Mouse (Mus musculus) neural tube, embryonic 13.5 days (tissue): Measurements from ENCODE around the gene Gm11127. TPM values are rescaled to one million over a fixed set of nuclear protein-coding genes. Genes with fewer than 3 reads are reported as not detected.
"Not testable (repeated sequence)": the region's sequence is repeated elsewhere in the genome, so short reads cannot be mapped to it uniquely, and the experiment has no call there.

Source experiments
- ATAC-seq: fragments of 200-750 bp; cut with Nextera tagmentation; 2 replicates; pipeline ENCODE4 v1.8.0; 2017; ENCODE audit warnings: low read depth, mild to moderate bottlenecking, moderate TSS enrichment, moderate library complexity
- H3K27ac ChIP-seq: fragments of 300-500 bp; sonication (generic); replicated peaks from 2 replicates; pipeline ENCODE4 v1.5.1; 2015; ENCODE audit warnings: moderate library complexity, mild to moderate bottlenecking, inconsistent platforms
- H3K27me3 ChIP-seq: fragments of 300-500 bp; sonication (generic); 2 replicates; pipeline ENCODE4 v1.6.1; 2015; ENCODE audit warnings: mild to moderate bottlenecking, inconsistent platforms
- H3K36me3 ChIP-seq: fragments of 300-500 bp; sonication (generic); 2 replicates; pipeline ENCODE4 v1.6.1; 2015; ENCODE audit warnings: mild to moderate bottlenecking, inconsistent platforms
- H3K4me1 ChIP-seq: fragments of 300-500 bp; sonication (generic); replicated peaks from 2 replicates; pipeline ENCODE4 v1.6.1; 2015; ENCODE audit warnings: inconsistent platforms
- H3K4me2 ChIP-seq: fragments of 300-500 bp; sonication (generic); 2 replicates; pipeline ENCODE4 v1.6.1; 2015; ENCODE audit warnings: inconsistent platforms, mild to moderate bottlenecking, moderate library complexity
- H3K4me3 ChIP-seq: fragments of 300-500 bp; sonication (generic); 2 replicates; pipeline ENCODE4 v1.5.1; 2015; ENCODE audit warnings: mild to moderate bottlenecking, inconsistent platforms
- H3K9ac ChIP-seq: fragments of 300-500 bp; sonication (generic); 2 replicates; pipeline ENCODE4 v1.6.1; 2015; ENCODE audit warnings: moderate library complexity, mild to moderate bottlenecking, inconsistent platforms
- H3K9me3 ChIP-seq: fragments of 300-500 bp; sonication (generic); 2 replicates; pipeline ENCODE4 v1.6.1; 2016; ENCODE audit warnings: inconsistent platforms
- WGBS: fragments of 180-500 bp; shearing (Covaris S2); methylation state at CpG from one replicate; pipeline ENCODE4 v1.1.7; 2015; 5-methylcytosine and 5-hydroxymethylcytosine counted together
- polyA plus RNA-seq: library from polyadenylated mRNA; unstranded; fragments of >200 nt; fragmentation: Nextera tagmentation; extraction: Ambion mirVana; gene quantifications from 2 replicates; pipeline ENCODE4 v1.2.1, GENCODE M21; 2015

Gm11127 gene
- not detected in 2 replicates for polyA plus RNA-seq

DNA sequence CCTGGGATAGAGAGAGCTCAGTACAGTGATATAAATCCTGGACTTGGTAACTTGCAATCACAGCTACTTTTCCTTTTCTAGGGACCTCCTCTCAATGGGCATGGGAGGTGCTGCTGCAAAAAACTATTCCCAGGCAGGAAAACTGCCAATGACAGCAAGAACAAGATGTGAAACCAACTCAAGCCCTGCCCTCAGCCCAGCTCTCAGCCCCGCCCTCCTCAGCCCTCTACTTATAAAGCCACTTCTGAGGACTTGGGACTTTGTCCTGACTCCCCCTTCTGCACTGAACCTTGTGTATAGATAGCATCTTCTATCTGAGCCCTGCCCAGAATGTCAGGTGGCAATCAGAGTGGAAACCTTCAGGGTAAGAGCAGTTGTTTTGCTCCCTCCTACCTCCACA is at the start of gene Gm11127:
Gm11127 (minus strand) TSS at position 10 of the 400 bp plus-strand sequence.
- not testable (repeated sequence) for H3K4me1 ChIP-seq, H3K4me2 ChIP-seq, H3K27ac ChIP-seq, H3K27me3 ChIP-seq, ATAC-seq, H3K4me3 ChIP-seq, H3K9me3 ChIP-seq, H3K36me3 ChIP-seq, H3K9ac ChIP-seq
- WGBS: 73% methylated on average over 1 of the region's 1 CpGs

DNA sequence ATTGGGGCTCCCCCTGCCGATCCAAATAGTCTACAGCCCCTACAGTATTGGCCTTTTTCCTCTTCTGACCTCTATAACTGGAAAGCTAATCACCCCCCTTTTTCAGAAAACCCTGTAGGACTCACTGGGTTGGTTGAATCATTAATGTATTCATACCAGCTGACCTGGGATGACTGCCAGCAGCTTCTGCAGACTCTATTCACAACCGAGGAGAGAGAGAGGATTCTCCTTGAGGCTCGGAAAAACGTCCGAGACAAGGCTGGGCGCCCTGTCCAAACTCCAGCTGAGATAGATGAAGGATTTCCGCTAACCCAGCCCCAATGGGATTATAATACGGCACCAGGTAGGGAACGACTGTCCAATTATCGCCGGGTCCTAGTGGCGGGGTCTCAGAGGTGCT is 43.9 kb upstream of the Gm11127 start:
- H3K27ac ChIP-seq, ATAC-seq, H3K9me3 ChIP-seq, H3K4me2 ChIP-seq, H3K4me3 ChIP-seq, H3K36me3 ChIP-seq, H3K4me1 ChIP-seq, H3K9ac ChIP-seq, H3K27me3 ChIP-seq: not testable (repeated sequence)
- 82% methylated on average over 12 of the region's 12 CpGs for WGBS

DNA sequence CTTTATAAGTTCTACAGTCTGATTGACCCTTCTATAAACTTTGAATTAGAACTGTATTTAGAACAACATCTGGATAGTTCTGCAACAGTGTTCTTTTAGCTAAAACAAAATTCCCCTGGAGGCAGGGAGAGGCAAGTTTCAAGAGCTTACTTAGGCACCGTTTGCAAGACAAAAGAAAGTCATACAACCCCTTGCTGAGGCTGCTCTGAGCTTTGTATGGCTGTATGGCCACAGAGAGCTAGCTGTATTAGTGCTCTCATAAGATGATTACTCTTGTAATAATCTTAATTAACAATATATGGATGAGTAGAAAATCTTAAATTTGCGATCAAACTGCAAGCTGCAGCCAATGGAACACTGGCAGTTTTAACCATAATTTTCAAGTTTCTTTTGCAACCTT is 41.4 kb upstream of the Gm11127 start:
- H3K4me2 ChIP-seq, ATAC-seq, H3K36me3 ChIP-seq, H3K9me3 ChIP-seq, H3K9ac ChIP-seq, H3K4me3 ChIP-seq, H3K27ac ChIP-seq, H3K27me3 ChIP-seq, H3K4me1 ChIP-seq: not testable (repeated sequence)
- 49% methylated on average over 2 of the region's 2 CpGs for WGBS

DNA sequence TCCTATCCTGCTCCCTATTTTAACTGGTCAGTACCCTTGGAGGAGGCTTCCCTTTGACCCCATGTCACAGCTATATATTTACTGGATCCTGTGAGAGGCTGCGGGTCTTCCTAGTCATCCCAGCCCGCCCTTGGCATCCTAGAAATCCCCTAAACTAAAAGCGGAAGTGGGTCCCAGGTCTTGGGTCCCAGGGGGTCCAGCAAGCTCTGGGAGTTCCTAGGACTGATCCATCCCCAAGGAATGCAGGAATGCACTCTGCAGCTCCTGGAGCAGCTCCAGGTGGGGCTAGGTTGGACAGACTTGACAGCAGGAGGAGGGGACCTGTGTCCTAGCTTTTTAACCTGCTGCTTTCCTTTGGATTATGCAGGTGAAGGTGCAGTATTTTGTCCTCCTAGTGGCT is 35.8 kb upstream of the Gm11127 start:
- H3K4me1 ChIP-seq: no peaks in the 10 kb centered on the region
- no peaks in the 10 kb centered on the region for H3K27me3 ChIP-seq
- WGBS: 36% methylated on average over 3 of the region's 3 CpGs
- no peak for ATAC-seq
- H3K9ac ChIP-seq: no peak overlapping the region
- no peaks in the 10 kb centered on the region for H3K9me3 ChIP-seq
- H3K4me3 ChIP-seq: no peak overlapping the region
- no peaks in the 10 kb centered on the region for H3K36me3 ChIP-seq
- H3K27ac ChIP-seq: no peak overlapping the region
- no peak overlapping the region for H3K4me2 ChIP-seq

DNA sequence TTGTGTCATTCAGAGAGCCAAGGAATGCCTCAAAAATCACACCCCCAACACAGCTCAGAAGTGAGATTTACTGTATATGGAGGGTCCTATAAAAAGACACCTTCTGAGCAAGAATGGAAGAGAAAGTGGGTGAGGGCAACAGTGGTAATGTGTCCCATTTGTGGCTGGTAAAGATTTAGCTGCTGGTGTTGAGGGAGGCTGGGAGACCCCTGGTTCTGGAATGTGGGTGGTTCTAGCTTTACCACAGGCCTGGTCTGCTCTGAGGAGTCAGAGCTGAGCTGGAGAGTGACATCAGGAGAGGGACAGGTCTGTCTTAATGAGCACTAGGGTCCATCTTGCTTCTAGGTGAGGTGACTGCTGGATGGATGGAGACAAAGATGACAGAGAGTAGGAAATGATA is 34.3 kb upstream of the Gm11127 start:
- not testable (repeated sequence) for H3K4me1 ChIP-seq, ATAC-seq, H3K9ac ChIP-seq, H3K27ac ChIP-seq, H3K9me3 ChIP-seq, H3K4me3 ChIP-seq, H3K27me3 ChIP-seq, H3K4me2 ChIP-seq, H3K36me3 ChIP-seq

DNA sequence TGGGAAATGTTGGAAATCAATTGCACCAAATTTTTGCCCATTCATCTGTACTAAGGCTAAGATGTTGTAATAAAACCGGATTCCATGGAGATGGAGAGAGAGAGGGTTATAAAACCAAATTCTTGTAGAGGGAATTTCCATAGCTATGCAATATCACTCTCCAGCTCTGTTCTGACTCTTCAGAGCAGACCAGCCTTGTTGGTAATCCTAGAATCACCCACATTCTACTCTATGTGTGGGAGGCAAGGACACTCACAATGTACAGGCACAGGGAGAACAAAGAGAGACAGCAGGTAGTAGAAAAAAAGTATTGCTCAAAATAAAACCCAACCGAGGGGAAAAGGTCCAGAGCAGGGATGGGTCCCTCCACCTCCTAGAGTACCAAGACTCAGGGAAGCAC is 33.8 kb upstream of the Gm11127 start:
- not testable (repeated sequence) for H3K4me2 ChIP-seq, H3K4me1 ChIP-seq, H3K27me3 ChIP-seq, ATAC-seq, H3K36me3 ChIP-seq, H3K9ac ChIP-seq, H3K4me3 ChIP-seq, H3K27ac ChIP-seq, H3K9me3 ChIP-seq
- WGBS: no CpG with 5 or more reads among the region's 2 CpGs

DNA sequence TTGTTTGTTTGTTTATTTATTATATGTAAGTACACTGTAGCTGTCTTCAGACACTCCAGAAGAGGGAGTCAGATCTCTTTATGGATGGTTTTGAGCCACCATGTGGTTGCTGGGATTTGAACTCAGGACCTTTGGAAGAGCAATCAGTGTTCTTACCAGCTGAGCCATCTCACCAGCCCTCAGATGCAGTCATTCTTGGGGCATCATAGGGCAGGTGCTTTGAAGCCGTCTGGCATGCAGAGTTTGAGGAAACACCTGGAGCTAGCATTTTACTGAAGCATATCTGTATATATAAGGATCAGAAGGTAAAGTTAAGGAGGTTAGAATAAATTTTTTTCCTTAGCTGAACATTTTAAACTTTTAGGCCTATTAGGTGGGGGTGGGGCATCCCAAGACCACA is 27.8 kb upstream of the Gm11127 start:
- not testable (repeated sequence) for H3K9ac ChIP-seq, H3K4me2 ChIP-seq, H3K4me3 ChIP-seq, H3K27ac ChIP-seq, ATAC-seq, H3K36me3 ChIP-seq, H3K9me3 ChIP-seq
- H3K27me3 ChIP-seq: peaks cover 37% of the 10 kb centered on the region
- peaks cover 14% of the 10 kb centered on the region for H3K4me1 ChIP-seq
- 70% methylated on average over 1 of the region's 1 CpGs for WGBS

DNA sequence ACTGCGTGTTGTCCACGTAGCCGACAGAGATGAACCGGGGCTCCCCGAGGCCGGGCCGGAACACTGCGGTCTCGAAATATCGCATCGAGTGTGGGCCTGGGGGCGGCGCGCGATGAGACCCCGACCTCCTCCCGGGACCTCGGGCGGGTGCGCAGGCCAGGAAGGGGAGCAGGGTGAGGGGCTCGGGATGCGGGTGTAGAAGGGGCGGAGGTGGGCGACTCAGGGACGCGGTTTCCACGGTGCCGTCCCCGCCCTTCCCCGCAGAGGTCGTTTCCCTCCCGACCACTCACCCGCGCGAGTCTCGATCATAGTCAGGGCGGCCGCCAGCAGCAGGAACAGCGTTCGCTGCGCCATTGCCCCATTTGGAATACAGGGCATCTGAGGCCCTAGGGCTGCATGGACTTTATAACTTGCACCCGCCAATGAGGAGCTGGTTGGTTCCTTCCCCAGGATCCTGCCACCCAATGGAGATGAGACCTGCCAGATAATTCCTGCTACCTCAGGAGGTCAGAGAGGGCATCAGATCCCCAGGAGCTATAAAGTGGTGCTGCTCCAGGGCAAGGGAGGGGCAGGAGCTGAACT is 25.8 kb upstream of the Gm11127 start:
- Histone ChIP-seq H3K9ac (peak overlapping the region; percentile 70), H3K9me3 (no peaks in the 10 kb centered on the region), H3K36me3 (no peaks in the 10 kb centered on the region), H3K4me1 (peaks cover 14% of the 10 kb centered on the region), H3K4me3 (peak overlapping the region; percentile 49), H3K27me3 (peaks cover 37% of the 10 kb centered on the region), H3K27ac (no peak overlapping the region), H3K4me2 (peak overlapping the region; percentile 97)
- peak; percentile 59 for ATAC-seq
- WGBS: 1% methylated on average over 39 of the region's 42 CpGs

DNA sequence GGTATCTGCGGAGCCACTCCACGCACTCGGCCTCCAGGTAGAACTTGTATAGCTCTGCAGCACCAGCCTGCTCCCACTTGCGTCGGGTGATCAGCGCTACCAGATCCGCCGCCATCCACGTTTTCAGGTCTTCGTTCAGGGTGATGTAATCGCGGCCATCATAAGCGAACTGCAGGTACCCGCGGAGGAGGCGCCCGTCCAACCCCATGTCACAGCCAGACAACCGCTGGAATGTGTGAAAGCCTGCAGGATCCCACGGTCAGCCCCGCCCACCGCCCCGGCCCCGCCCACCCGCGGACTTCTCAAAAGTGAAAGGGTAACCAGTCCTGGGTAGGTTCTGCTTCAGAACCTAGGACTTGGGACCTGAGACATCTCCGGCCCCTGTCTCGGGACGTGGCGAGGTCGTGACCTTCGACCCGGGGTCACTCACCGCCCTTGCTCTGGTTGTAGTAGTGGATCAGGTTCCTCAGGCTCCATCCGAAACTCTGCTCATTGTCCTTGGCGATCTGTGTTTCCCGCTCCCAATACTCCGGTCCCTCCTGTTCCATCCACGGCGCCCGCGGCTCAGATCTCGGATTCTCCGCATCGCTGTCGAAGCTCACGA is 25.2 kb upstream of the Gm11127 start:
- Histone ChIP-seq H3K9me3 (no peaks in the 10 kb centered on the region), H3K27ac (no peak overlapping the region), H3K9ac (peak overlapping the region; percentile 70), H3K4me2 (peak overlapping the region; percentile 97), H3K27me3 (peaks cover 37% of the 10 kb centered on the region), H3K4me3 (peak overlapping the region; percentile 49), H3K36me3 (no peaks in the 10 kb centered on the region), H3K4me1 (peaks cover 14% of the 10 kb centered on the region)
- WGBS: under 1% methylated on average over 46 of the region's 46 CpGs
- ATAC-seq: peak; percentile 78

DNA sequence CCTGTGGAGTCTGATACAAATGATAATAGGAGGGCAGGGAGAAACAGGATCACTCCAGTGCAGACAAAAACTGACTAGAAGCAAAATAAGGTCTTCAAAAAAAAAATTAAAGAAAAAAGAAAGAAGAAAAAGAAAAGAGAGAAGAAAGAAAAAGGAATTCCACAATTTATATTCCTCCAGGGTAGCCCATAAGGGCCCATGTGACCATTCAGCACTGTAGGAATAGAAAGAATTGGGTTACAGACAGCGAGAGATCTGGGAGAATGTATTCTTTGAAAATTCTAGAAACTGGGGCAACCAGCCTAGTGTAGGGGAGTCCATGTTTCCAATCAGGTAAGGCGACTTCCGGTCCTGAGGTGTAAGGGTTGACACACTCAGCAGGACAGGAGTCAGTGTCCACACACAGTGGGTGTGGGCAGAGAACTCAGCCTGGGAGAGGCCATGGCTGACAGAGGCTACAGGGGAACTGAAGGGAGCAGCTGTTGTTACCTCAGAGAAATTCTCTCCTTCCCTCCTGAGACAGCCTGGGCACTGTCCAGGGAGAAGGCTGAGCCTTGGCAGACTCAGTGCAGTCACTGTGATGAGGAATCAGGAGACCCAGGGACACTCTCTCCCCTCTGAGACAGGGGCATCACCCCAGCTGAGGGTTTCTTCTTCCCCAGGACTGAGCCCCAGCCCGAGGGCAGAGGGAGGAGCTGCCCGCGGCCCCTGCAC is 24.5 kb upstream of the Gm11127 start:
- Histone ChIP-seq H3K27me3 (peaks cover 37% of the 10 kb centered on the region), H3K4me2 (peak overlapping the region; percentile 97), H3K4me1 (peaks cover 14% of the 10 kb centered on the region), H3K9ac (peak overlapping the region; percentile 70; the same call in 1 of the 2 replicates), H3K4me3 (peak overlapping the region; percentile 49)
- H3K9me3 ChIP-seq, H3K36me3 ChIP-seq, H3K27ac ChIP-seq, ATAC-seq: not testable (repeated sequence)
- 37% methylated on average over 6 of the region's 6 CpGs for WGBS

DNA sequence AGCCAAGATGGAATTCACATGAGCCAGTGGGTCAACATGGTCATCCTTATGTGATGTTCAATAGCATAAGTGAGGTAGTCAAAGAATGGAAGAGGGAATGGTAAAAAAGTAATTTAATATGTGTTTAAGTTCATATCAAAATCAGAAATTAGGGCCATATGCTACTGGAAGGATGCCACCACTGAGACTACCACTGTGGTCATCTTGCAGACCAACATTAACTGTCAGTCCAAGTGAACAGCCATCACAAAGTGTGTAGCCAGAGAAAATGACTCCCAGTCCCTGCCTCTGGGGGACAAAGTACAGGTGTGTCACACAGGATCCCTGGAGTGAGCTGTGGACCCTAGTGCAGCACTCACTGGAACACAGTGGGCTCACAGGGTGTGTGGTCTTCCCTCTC is 23.7 kb upstream of the Gm11127 start:
- Histone ChIP-seq H3K27me3 (peaks cover 37% of the 10 kb centered on the region), H3K4me1 (peaks cover 14% of the 10 kb centered on the region)
- not testable (repeated sequence) for H3K9ac ChIP-seq, H3K36me3 ChIP-seq, H3K4me2 ChIP-seq, H3K9me3 ChIP-seq, H3K4me3 ChIP-seq, ATAC-seq, H3K27ac ChIP-seq

DNA sequence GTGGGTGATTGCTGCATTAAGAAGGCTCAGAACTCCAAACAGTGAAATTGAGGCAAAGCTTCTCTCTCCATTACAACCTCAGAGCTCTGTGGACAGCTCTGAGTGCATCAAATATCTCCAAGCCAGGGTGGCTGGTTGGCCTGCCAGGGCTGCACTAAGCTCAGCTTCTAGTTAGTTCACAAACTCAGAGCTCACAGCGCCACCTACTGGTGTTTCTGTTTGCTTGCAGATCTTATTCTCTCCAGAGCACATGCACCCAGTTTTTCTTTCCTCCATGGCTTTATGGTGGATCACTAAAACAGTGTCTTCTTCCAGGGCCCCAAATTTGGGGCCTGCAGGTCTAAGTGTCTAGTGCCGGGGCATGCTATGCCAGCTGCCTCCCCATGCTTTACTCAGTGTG is 2.7 kb upstream of the Gm11127 start:
- H3K36me3 ChIP-seq: no peaks in the 10 kb centered on the region
- no peaks in the 10 kb centered on the region for H3K9me3 ChIP-seq
- no peak overlapping the region for H3K9ac ChIP-seq
- H3K4me3 ChIP-seq: no peak overlapping the region
- no peaks in the 10 kb centered on the region for H3K27me3 ChIP-seq
- no peak for ATAC-seq
- no peak overlapping the region for H3K27ac ChIP-seq
- WGBS: 34% methylated on average over 2 of the region's 2 CpGs
- H3K4me2 ChIP-seq: no peak overlapping the region
- no peaks in the 10 kb centered on the region for H3K4me1 ChIP-seq

DNA sequence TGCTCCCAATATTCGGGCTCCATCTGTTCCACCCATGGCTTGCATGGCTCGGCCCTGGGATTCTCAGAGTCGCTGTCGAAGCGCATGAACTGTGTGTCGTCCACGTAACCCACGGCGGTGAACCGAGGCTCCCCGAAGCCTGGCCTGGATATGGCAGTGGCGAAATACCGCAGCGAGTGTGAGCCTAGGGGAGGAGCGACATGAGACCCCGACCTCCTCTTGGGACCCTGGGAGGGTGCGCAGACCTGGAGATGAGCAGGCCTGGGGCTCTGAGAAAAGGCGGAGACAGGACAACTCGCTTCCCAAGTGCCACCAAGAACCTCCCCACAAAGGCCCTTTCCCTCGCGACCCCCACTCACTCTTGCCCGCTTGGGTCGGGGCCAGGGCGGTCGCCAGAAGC is 244 bp downstream of the Gm11127 start:
- H3K27me3 ChIP-seq, H3K4me2 ChIP-seq, H3K4me3 ChIP-seq, H3K4me1 ChIP-seq, H3K36me3 ChIP-seq, ATAC-seq, H3K27ac ChIP-seq, H3K9ac ChIP-seq, H3K9me3 ChIP-seq: not testable (repeated sequence)
- WGBS: 91% methylated on average over 24 of the region's 25 CpGs
